Mouse (Mus musculus) neural tube, embryonic 10.5 days (tissue): Measurements from ENCODE around the gene Slc43a1.
A peak's percentile ranks its signal among the peaks of the same experiment; 100 is the strongest.

Source experiments
- DNase-seq: peaks from one replicate; pipeline ENCODE4 v3.0.0-alpha.2; 2017; ENCODE audit warnings: low spot score; ENCODE audit errors: extremely low spot score

Gene Slc43a1

DNA sequence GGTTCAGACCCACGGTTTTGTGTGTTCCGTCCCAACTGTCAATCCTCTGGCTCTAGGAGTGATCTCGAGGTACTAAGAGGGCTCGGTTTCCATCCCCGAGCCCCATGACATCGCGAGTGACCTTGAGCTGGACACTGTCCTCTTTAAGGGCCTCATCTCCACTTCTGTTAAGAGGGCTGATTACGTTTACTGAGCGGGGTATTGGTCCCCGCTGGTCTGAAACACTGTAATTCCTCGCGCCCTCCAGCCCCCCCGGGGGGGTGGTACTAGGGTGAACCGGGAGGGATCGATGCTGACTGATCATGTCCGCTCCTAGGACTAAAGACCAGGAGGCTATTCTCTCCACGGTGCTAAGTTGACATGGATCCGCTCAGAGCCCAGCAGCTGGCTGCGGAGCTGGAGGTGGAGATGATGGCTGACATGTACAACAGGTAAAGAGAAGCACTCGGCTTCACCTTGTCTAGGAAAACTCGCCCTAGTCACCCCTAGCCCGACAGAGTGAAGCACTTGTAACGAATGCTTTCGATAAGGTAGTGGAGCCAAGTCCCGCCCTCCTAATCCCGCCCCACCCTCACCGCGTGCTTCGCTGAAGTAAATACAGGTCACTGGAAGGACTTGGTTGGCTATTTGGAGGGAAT, 11.2 kb upstream of the Slc43a1 start:
- peak; percentile 35 for DNase-seq

- peak; percentile 84 for DNase-seq
These were observed 6.8 kb upstream of the Slc43a1 start for GRCm38 (mm10) chr2:84831666-84832391.

DNA sequence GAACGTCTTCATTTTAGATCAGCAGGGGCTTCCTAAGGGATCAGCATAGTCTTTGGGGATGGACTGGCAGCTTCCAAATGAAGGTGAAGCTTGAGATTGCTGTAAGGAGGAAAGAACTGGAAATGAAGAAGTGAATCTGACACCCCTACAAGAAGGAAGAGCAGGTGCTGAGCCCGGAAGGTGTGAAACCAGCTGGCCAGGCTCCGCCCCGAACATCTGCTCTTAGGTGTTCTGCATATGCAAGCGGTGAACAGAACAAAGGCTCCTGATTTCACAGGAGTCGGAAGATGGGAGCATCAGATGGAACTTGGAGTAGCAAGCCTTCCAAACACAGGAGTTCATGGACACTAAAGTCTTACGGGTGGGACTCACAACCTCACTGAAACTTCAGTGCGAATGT, 1.5 kb upstream of the Slc43a1 start:
- DNase-seq = no peak

- no peak for DNase-seq
These were observed 645 bp upstream of the Slc43a1 start for GRCm38 (mm10) chr2:84837817-84838592.

GRCm38 (mm10) chr2:84838993-84839980, 637 bp downstream of the Slc43a1 start:
- DNase-seq = peak; percentile 60

DNA sequence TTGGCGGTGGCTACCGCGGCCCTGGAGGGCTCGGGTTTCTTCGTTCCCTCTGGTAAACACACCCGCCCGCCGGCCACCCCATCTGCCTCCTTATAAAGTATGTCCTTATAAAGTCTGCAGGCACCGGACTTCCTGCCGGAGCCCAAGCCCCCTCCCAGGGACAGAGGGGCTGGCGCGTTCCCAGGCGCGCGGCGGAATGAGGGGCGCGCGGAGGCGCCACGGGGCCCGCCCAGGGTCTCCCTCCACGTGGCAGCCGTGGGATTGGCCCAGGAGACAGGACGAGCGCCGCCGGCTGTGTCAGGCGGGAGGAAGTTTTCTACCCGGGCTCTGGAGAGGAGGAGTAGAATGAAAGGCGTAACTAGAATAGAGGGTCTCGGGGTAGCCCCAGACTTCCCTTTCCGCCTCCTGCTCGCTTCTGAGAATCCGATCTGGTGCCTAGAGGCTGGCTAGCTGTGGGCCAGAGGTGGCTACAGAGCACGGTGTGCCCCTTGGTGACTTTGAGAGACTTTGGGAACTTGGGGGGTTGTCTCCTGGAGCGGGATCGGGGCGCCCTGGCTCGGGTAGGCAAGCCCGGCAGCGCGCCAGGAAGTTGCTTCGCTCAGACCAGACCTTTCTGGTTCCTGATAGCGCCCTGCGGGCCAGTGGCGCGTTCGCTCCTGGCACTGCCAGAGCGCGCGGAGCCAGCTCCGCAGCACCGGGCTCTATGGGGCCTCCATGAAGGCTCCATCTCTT, 1.5 kb downstream of the Slc43a1 start:
- DNase-seq = peak; percentile 84

DNA sequence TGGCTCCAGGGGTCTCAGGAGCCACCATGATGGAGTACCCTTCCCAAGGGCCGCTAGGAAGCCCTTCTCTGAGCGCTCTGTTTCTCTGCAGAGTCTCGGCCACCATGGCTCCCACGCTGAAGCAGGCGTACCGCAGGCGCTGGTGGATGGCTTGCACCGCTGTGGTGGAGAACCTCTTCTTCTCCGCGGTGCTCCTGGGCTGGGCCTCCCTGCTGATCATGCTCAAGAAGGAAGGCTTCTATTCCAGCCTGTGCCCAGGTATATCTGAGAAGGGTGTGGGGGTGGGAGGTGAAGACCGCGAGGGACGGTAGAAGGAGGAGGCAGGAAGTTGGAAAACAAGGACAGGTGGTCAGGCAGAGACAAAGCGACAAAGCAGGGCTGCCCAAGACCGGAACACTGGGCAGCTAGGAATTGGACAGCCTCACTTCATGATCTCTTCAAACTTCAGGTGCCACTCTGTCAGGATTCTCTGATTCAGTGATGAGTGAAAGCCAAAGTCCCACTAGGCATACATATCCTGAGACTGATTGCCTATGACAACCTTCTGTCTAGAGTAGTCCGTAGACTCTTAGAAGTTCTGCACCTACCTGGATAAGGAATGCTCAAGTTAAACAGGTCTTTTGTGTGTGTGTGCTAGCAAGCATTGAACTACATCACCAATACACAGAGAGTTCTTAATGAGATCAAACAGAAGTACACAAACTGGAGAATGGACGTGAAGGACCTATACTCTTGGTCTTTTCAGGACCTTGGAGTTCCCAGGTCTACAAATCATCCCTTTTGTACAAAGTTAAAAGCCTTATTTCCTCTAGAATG, 2.3 kb downstream of the Slc43a1 start:
- DNase-seq = no peak

GRCm38 (mm10) chr2:84841905-84842304, 3.3 kb downstream of the Slc43a1 start:
- DNase-seq = no peak

DNA sequence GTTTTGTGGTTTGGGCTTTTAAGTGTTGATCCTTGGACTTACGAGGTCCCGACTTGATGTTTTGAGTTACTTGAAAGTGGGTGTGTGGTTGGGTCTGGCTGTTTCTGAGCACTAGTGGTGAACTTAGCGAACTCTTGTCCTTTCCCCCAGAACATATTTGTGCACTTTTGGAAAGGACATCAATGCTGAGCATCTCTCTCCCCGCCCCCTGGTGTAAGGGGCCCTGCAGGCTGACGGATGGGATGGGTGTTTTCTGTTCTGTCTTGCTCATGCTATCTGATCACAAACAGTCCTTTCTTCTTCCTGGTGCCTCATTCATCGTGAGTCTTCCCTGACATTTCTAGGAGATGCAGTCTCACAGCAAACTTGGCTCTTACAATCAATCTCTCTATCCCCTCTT, 5.0 kb downstream of the Slc43a1 start:
- DNase-seq = no peak

DNA sequence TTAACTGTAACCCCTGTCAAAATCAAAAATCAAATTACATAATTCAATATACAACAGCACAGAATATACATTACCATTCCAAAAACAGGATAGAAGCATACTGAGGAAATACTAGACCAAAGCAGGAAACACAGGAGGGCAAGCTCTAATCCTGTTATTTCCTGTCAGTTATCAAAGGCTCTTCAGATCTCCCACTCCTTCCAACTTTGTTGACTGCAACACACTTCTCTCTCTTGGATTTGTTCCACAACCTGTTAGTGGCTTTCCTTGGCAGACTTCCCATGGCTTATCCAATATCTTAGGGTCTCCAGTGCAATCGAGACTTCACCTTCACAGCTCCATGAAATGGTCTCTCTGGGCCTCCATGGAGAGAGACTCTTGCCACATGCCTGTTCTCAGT, 6.6 kb downstream of the Slc43a1 start:
- DNase-seq = no peak

DNA sequence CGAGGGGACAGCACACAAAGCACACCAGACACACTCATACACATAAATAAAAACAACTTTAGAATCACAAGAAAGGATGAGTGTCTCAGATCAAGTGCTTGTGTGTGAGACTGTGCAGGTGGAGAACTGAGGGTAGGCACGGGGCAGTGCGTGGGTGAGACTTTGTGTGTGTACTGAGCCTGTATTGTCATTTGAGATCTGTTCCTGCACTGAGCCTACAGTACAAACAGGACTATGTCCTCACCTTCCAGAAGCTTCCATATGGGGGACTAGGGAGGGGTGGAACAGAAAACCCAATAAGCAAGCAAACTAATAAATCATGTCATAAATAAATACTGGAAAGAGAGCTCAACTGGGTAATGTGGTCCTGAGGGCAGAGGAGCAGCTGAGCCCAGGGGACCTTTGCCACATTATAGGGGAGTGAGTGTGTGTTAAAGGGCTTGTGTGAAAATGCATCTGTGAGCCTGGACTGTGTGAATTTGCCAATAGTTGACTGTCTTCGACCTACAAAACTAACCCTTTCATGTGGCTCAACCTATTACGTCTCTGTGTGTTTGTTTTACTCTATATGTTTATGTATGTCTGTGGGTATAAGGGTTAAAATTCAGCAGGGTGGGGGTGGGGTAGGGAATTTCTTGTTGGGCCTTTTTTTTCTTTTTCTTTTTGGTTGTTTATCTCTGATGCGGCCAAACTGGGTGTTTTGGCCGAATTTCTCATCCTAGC, 11.9 kb downstream of the Slc43a1 start:
- no peak for DNase-seq

- DNase-seq = peak; percentile 58
These were observed 12.7 kb downstream of the Slc43a1 start for GRCm38 (mm10) chr2:84851130-84852040.

GRCm38 (mm10) chr2:84855732-84856131, 17.1 kb downstream of the Slc43a1 start:
- no peak for DNase-seq

DNA sequence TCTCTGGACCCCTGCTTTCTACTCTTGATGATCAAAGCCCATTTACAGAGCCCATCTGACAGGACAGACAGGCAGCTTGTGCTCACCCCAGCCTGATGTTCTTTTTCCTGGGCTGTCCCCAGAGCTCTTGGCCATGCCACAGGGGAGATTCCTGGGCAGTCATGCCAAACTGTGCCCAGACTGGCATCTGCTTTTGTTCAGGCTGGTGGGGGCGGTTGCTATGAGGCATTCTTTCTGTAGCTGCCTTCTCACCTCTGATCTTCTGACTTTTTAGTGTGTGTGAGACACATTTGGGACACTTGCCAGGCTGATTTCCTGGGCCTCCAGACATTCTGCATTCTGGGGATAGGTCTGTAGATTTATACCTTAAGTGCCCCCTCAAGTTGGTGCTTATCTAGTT, 19.9 kb downstream of the Slc43a1 start:
- DNase-seq = no peak

- DNase-seq = no peak
These were observed 21.5 kb downstream of the Slc43a1 start for GRCm38 (mm10) chr2:84859991-84860780.

DNA sequence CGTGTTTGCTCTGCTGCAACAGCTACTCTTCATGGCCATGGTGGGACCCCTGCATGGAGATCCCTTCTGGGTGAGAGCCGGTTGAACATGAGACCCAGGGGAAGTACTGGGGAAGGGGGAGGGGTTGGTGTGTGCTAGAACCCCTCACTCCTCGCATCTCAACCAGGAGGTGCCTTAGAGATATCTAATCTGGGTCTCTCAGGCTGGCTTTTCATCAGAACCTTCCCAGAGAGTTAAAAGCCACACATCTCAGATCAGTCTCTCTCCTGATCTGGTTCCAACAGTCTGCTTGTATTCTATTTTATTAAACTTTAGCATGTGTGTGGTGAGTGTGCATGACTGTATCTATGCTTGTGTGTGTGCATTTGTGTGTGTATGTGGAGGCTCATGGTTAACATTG, 22.8 kb downstream of the Slc43a1 start:
- DNase-seq = no peak

DNA sequence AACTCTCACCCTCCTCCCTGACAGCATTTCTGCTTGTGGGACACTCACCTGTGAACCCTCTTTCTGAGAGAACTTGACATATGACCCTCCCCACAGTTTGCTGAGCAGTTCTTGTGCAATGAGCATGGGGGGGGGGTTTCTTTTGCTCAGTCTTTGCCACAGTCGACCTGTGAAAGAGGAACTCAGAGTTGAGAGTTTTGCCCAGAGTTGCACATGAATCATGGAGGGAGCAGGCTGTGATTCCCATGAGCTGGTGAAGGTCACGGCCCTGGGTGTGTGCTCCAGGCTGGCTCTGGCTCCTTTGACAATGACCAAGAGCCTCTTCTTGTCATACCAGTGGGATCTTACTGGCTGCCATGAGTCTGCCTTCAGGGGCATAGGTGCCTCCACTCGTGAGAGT, 23.6 kb downstream of the Slc43a1 start:
- no peak for DNase-seq
